Mouse (Mus musculus) neural tube, embryonic 13.5 days (tissue): ENCODE data around the gene Uba1. TPM values are rescaled to one million over a fixed set of nuclear protein-coding genes. Genes with fewer than 3 reads are reported as not detected.
"Not testable (repeated sequence)": the region's sequence is repeated elsewhere in the genome, so short reads cannot be mapped to it uniquely, and the experiment has no call there.

Experiments
- ATAC-seq: fragments of 200-750 bp; cut with Nextera tagmentation; 2 replicates; pipeline ENCODE4 v1.8.0; 2017; ENCODE audit warnings: low read depth, mild to moderate bottlenecking, moderate TSS enrichment, moderate library complexity
- H3K27ac ChIP-seq: fragments of 300-500 bp; sonication (generic); replicated peaks from 2 replicates; pipeline ENCODE4 v1.5.1; 2015; ENCODE audit warnings: moderate library complexity, mild to moderate bottlenecking, inconsistent platforms
- H3K27me3 ChIP-seq: fragments of 300-500 bp; sonication (generic); 2 replicates; pipeline ENCODE4 v1.6.1; 2015; ENCODE audit warnings: mild to moderate bottlenecking, inconsistent platforms
- H3K36me3 ChIP-seq: fragments of 300-500 bp; sonication (generic); 2 replicates; pipeline ENCODE4 v1.6.1; 2015; ENCODE audit warnings: mild to moderate bottlenecking, inconsistent platforms
- H3K4me1 ChIP-seq: fragments of 300-500 bp; sonication (generic); replicated peaks from 2 replicates; pipeline ENCODE4 v1.6.1; 2015; ENCODE audit warnings: inconsistent platforms
- H3K4me2 ChIP-seq: fragments of 300-500 bp; sonication (generic); 2 replicates; pipeline ENCODE4 v1.6.1; 2015; ENCODE audit warnings: inconsistent platforms, mild to moderate bottlenecking, moderate library complexity
- H3K4me3 ChIP-seq: fragments of 300-500 bp; sonication (generic); 2 replicates; pipeline ENCODE4 v1.5.1; 2015; ENCODE audit warnings: mild to moderate bottlenecking, inconsistent platforms
- H3K9ac ChIP-seq: fragments of 300-500 bp; sonication (generic); 2 replicates; pipeline ENCODE4 v1.6.1; 2015; ENCODE audit warnings: moderate library complexity, mild to moderate bottlenecking, inconsistent platforms
- H3K9me3 ChIP-seq: fragments of 300-500 bp; sonication (generic); 2 replicates; pipeline ENCODE4 v1.6.1; 2016; ENCODE audit warnings: inconsistent platforms
- WGBS: fragments of 180-500 bp; shearing (Covaris S2); methylation state at CpG from one replicate; pipeline ENCODE4 v1.1.7; 2015; 5-methylcytosine and 5-hydroxymethylcytosine counted together
- polyA plus RNA-seq: library from polyadenylated mRNA; unstranded; fragments of >200 nt; fragmentation: Nextera tagmentation; extraction: Ambion mirVana; gene quantifications from 2 replicates; pipeline ENCODE4 v1.2.1, GENCODE M21; 2015

Uba1 gene
- polyA plus RNA-seq, 1 experiment from 2014 or later, result 390 TPM

DNA sequence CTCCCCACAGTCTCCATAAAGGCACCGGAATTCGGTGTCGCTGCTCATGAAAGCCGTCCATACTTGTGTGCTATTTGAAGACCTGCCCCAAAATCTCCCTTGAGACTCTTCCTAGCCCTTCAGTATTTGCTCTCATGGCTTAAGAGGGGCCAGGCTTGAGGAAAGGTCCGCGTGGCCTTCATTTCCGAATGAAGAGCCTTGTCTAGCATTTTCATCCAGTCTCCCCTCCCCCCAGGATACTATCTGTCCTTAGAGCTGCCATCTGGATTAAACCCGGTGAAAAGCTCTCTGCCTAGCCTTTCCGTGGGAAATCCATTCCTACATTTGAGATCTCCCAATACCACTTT lies 5.3 kb downstream of the Uba1 start:
- H3K4me3 ChIP-seq, result peak overlapping the region; percentile 65
- peak; percentile 11 for ATAC-seq
- peak overlapping the region; percentile 87 for H3K9ac ChIP-seq
- H3K27me3 ChIP-seq, result no peaks in the 10 kb centered on the region
- H3K36me3 ChIP-seq, result peaks cover 21% of the 10 kb centered on the region
- 15% methylated on average over 9 of the region's 9 CpGs for WGBS
- H3K27ac ChIP-seq, result peak overlapping the region; percentile 93
- no peaks in the 10 kb centered on the region for H3K9me3 ChIP-seq
- H3K4me2 ChIP-seq, result peak overlapping the region; percentile 65
- peaks cover 41% of the 10 kb centered on the region for H3K4me1 ChIP-seq

DNA sequence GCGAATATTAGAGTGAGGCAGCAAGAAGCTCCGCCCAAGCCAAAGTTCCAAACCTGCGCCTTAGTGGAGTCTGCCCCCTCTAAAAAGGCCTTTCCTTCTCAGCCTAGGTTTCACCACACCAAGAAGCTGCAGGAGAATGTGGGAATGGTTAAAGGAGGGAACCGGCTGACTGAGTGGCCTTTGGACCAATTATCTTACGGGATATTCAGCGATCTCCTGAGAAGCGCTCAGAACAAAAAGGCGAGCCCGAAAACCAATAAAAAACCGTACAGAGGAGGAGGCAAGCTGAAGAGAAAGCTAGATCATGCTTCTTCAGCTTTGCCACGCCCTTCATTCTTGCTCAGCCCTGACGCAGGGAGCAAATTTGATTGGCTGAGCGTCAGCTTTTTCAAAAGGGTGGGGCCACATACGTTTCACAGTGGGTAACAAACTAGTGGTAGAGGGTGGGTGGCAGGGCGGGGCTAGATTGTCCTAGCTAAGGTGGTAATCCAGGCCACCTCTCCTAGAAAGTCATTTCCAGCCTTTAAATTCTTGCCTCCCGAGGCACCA lies 29.5 kb downstream of the Uba1 start, which contains the start of gene Cdk16:
Gene Cdk16 (plus strand): TSS at position 436 of the 549 bp plus-strand sequence.
- ATAC-seq, result peak; percentile 94
- Histone ChIP-seq H3K4me1 (peaks cover 23% of the 10 kb centered on the region), H3K27ac (peak within 1 kb of the TSS; percentile 96), H3K36me3 (peaks cover 13% of the 10 kb centered on the region), H3K27me3 (no peaks in the 10 kb centered on the region), H3K9me3 (no peaks in the 10 kb centered on the region), H3K9ac (peak within 1 kb of the TSS; percentile 84), H3K4me2 (peak within 1 kb of the TSS; percentile 67), H3K4me3 (peak within 1 kb of the TSS; percentile 63)
- 19% methylated on average over 16 of the region's 16 CpGs for WGBS

DNA sequence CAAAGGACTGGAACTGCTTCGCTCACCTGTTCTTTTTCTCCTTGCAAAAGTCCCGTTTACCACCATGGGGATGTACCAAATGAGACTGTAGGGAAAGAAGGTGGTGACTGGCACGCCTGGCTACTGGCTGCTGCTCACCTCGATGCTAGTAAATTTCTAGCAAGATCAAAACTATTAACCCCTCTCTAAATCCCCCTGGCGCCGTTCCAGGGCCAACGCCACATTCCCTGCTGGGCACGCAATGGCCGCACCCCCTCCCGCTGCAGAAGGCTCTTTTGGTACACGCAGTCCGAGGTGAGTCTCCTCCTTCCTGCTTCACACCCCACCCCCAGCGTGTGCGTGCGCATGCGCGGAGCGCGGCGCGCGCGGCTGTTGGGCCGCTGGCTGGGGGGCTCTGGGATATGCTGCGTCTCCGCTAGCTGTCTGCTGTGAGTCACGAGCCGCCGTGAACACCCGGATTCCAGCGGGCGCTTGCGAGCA lies 30.0 kb downstream of the Uba1 start:
- Histone ChIP-seq H3K36me3 (peaks cover 11% of the 10 kb centered on the region), H3K4me2 (peak overlapping the region; percentile 67), H3K27ac (peak overlapping the region; percentile 96), H3K4me1 (peaks cover 23% of the 10 kb centered on the region), H3K27me3 (no peaks in the 10 kb centered on the region), H3K9me3 (no peaks in the 10 kb centered on the region), H3K9ac (peak overlapping the region; percentile 84), H3K4me3 (peak overlapping the region; percentile 63)
- peak; percentile 97 for ATAC-seq
- 21% methylated on average over 33 of the region's 33 CpGs for WGBS

DNA sequence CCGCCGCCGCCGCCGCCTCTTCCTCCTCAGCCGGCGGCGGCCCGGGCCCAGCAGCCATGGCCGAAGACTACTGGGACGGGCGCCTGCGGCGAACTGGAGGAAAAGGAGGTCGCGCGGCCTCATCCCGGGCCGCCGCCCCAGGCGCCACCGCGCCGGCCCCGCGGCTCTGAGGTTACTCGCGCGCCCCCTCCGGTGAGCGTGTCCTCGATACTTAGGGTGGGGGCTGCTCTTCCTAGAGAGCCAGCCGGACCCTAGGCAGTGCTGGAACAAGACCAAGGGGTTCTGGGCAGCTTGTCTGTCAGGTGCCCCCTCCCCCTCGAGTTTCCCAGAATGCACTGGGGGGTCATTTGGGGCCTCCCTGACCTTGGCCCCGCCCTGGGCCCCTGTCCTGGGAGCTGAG lies 30.5 kb downstream of the Uba1 start:
- no peaks in the 10 kb centered on the region for H3K27me3 ChIP-seq
- peaks cover 23% of the 10 kb centered on the region for H3K4me1 ChIP-seq
- no peaks in the 10 kb centered on the region for H3K9me3 ChIP-seq
- H3K4me3 ChIP-seq, result peak overlapping the region; percentile 63
- WGBS, result 14% methylated on average over 21 of the region's 35 CpGs
- ATAC-seq, result peak; percentile 52
- H3K36me3 ChIP-seq, result peaks cover 13% of the 10 kb centered on the region
- H3K4me2 ChIP-seq, result peak overlapping the region; percentile 67
- H3K27ac ChIP-seq, result peak overlapping the region; percentile 96
- H3K9ac ChIP-seq, result peak overlapping the region; percentile 84

DNA sequence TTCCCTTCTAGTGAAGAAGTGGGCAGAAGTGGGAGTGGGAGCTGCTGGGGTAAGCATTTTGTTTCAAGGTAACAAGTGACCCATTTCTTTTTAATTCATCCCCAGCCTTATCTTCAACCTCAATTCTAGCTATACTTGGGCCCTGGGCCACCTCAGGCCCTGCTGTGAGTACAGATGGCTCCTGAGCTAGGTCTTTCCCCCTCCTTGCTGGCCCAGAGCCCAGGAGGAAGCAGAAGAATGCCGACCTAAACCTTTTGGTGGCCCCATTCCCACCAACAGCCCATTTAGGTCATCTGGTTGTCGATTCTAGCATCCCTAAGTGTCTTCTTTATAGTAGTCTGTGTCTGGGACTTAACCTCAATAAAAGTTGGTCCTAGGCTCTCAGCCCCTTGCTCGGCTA lies 33.4 kb downstream of the Uba1 start:
- no peaks in the 10 kb centered on the region for H3K9me3 ChIP-seq
- no peak overlapping the region for H3K27ac ChIP-seq
- H3K4me2 ChIP-seq, result no peak overlapping the region
- peaks cover 37% of the 10 kb centered on the region for H3K36me3 ChIP-seq
- no peak overlapping the region for H3K9ac ChIP-seq
- no peaks in the 10 kb centered on the region for H3K27me3 ChIP-seq
- WGBS, result 80% methylated on average over 3 of the region's 3 CpGs
- H3K4me1 ChIP-seq, result peaks cover 21% of the 10 kb centered on the region
- no peak for ATAC-seq
- no peak overlapping the region for H3K4me3 ChIP-seq

DNA sequence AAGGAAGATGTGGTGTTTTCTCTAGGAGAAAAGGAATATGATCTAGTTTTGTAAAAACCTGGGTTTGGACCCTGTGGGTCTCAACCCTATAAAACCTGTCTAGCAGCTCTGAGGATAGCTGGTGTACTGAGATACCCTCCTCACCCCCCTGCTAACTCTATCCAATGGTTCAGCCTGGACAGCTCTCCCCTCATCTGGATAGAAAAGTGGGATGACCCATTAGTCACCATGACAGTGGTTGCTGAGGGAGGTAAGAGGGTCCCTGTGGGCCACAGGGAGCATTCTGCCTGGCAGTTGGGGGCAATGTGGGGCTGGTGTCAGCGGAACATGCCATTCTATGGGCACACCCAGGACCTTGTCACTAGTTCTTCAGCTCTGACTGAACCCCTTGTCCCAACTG lies 34.5 kb downstream of the Uba1 start:
- H3K27ac ChIP-seq, result no peak overlapping the region
- peaks cover 15% of the 10 kb centered on the region for H3K4me1 ChIP-seq
- H3K36me3 ChIP-seq, result peaks cover 47% of the 10 kb centered on the region
- H3K27me3 ChIP-seq, result no peaks in the 10 kb centered on the region
- H3K4me2 ChIP-seq, result no peak overlapping the region
- no peak for ATAC-seq
- WGBS, result 92% methylated on average over 1 of the region's 1 CpGs
- no peaks in the 10 kb centered on the region for H3K9me3 ChIP-seq
- H3K4me3 ChIP-seq, result no peak overlapping the region
- no peak overlapping the region for H3K9ac ChIP-seq

DNA sequence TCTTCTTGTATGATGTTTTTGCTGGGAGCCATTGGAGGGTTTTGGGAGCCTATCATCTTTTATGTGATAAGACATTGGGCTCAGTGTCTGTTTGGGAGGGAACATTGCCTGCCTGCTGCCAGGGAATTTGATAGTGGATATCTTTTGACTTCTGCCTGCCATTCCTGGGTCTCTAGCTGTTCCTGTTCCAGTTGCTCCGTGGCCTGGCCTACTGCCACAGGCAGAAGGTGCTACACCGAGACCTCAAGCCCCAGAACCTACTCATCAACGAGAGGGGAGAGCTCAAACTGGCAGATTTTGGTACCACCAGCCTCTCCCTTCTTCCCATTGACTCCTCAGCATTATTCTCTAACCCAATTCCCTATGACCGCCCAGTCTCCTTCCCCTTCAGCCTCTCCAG lies 37.7 kb downstream of the Uba1 start:
- no peak for ATAC-seq
- 87% methylated on average over 4 of the region's 4 CpGs for WGBS

DNA sequence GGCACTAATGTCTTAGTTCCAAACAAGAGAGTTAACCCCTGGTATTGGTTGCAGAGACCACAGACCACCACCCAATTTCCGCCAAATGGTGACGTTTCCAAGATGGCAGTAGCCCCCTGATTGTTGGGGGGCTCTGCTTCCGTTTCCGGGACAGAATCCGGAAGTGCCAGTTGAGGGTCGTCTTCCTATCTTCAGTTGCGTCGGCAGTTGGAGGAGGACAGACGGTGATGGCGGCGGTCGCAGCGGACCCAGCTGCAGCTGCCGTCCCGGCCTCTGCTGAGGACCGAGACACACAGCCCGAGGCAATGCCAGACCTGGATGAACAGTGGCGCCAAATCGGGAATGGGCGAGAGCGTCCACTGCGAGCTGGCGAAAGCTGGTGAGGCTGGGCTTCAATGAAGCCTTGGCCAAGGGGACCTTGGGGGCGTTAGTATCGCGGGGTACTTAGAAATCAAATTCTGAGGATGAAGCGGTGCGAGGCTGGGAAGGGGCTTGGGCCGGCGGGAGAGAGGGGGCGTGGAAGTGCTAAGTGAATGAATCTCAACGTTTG lies 45.7 kb downstream of the Uba1 start, which contains the start of gene Usp11:
Gene Usp11 (plus strand): TSS at position 166 of the 550 bp plus-strand sequence.
- peak within 1 kb of the TSS; percentile 90 for H3K27ac ChIP-seq
- WGBS, result 18% methylated on average over 32 of the region's 32 CpGs
- H3K27me3 ChIP-seq, result no peaks in the 10 kb centered on the region
- peak within 1 kb of the TSS; percentile 65 for H3K4me3 ChIP-seq
- no peaks in the 10 kb centered on the region for H3K9me3 ChIP-seq
- H3K9ac ChIP-seq, result peak within 1 kb of the TSS; percentile 77
- ATAC-seq, result peak; percentile 89
- H3K4me2 ChIP-seq, result peak within 1 kb of the TSS; percentile 54
- H3K4me1 ChIP-seq, result no peaks in the 10 kb centered on the region
- peaks cover 9% of the 10 kb centered on the region; the same call in 1 of the 2 replicates for H3K36me3 ChIP-seq

More for the DNA sequence above, 37.7 kb downstream of the Uba1 start:
- Histone ChIP-seq H3K27me3 (no peaks in the 10 kb centered on the region), H3K4me1 (peaks cover under 1% of the 10 kb centered on the region; the same call in 1 of the 2 replicates), H3K36me3 (peaks cover 64% of the 10 kb centered on the region), H3K27ac (no peak overlapping the region), H3K4me3 (no peak overlapping the region), H3K9ac (no peak overlapping the region), H3K9me3 (no peaks in the 10 kb centered on the region), H3K4me2 (no peak overlapping the region)

DNA sequence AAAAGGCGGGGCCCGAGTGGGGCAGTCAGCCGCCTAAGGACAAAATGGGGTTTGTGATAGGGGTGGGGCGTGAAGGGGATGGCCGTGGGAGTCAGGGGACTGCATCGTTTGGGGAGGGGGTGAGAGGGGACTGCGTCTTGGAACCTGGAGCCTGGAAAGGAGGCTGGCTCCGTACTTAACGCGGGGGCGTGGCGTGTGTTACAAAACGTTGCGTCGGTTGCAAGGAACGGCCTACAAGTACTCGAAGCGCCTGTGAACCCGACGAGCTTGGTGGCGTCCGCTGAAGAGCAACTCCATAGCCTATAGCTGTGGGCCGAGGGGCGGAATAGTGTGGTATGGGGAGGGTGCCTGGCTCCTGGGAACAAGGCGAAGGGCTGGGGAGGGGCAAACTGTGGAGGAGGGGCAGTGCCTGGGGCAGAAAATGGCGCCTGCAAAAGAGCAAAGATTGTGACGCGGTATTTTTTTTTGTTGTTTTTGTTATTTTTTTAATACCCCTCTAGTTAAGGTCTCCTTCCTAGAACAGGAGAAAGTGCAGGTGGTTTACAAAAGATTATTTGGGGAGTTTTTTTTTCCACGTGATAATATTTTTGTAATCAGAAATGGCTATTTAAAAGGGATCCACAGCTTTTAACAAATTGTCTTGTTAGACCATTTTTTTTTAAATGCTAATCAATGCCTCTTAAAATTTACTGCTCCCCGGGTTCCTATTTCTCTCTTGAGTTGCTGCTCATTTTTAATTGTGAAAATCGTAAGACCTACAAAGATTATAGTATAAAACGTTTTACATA lies 46.4 kb downstream of the Uba1 start:
- H3K9ac ChIP-seq, result peak overlapping the region; percentile 77
- H3K36me3 ChIP-seq, result peaks cover 2% of the 10 kb centered on the region; the same call in 1 of the 2 replicates
- peak overlapping the region; percentile 90 for H3K27ac ChIP-seq
- H3K27me3 ChIP-seq, result no peaks in the 10 kb centered on the region
- no peaks in the 10 kb centered on the region for H3K4me1 ChIP-seq
- H3K9me3 ChIP-seq, result no peaks in the 10 kb centered on the region
- peak; percentile 96 for ATAC-seq
- H3K4me3 ChIP-seq, result peak overlapping the region; percentile 65
- peak overlapping the region; percentile 54 for H3K4me2 ChIP-seq
- WGBS, result 28% methylated on average over 32 of the region's 32 CpGs

DNA sequence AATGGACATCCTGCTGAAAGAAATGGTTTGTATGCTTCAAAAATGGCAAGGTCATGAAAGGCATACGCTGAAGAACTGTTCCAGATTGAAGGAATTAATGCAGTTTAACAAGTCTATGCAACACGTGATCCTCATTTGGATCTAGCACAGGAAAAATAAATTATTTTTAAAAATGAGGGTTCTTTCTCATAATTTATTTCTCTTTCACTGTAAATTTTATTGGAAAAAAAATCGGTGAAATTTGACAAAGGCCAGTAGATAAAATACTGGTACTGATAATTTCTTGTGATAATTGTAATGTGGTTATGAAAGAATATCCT lies 46.9 kb downstream of the Uba1 start:
- Histone ChIP-seq H3K4me1 (no peaks in the 10 kb centered on the region), H3K9ac (peak overlapping the region; percentile 77; the same call in 1 of the 2 replicates), H3K9me3 (no peaks in the 10 kb centered on the region), H3K4me3 (peak overlapping the region; percentile 65), H3K4me2 (peak overlapping the region; percentile 54), H3K36me3 (no peaks in the 10 kb centered on the region), H3K27me3 (no peaks in the 10 kb centered on the region), H3K27ac (peak overlapping the region; percentile 90; the same call in 1 of the 2 replicates)
- no peak for ATAC-seq
- 34% methylated on average over 3 of the region's 3 CpGs for WGBS

DNA sequence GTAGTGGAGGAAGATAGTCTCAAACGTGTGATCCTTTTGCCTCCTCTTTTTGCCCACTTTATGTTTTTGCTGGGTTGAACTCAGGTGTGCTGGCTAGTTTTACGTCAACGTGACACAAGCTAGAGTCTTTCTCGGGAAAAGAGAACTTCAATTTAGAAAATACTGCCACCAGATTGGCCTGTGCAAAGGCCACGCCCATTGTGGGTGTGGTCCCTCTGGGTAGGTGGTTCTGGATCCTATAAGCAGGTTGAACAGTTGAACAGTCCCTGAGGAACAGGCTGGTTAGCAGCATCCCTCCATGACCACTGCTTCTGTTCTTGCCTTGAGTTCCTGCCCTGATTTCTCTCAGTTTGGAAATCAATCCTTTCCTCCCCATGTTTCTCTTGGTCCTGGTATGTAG lies 70.6 kb downstream of the Uba1 start:
- H3K4me3 ChIP-seq, result no peak overlapping the region
- WGBS, result 79% methylated on average over 5 of the region's 5 CpGs
- no peak for ATAC-seq
- no peaks in the 10 kb centered on the region for H3K9me3 ChIP-seq
- no peak overlapping the region for H3K9ac ChIP-seq
- H3K4me2 ChIP-seq, result no peak overlapping the region
- no peaks in the 10 kb centered on the region for H3K27me3 ChIP-seq
- no peaks in the 10 kb centered on the region for H3K4me1 ChIP-seq
- H3K27ac ChIP-seq, result no peak overlapping the region
- no peaks in the 10 kb centered on the region for H3K36me3 ChIP-seq

DNA sequence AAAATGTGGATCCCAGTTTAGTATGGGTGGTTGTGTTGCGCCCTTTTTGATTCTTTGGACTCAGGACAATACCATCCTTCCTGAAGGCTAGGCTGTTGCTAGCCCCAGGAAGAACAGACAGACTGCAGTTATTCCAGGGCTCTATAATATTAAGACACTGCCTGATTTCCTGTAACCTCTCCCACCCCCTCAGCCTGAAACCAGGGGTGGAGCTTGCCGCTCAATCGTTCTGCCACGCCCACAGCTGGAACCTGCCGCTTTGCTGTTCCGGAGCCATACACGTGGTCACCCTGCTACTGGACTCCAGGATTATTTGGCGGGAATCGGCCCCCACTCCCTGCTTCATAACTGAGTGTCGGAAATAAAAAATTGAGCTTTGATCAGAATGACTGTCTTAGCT lies 71.9 kb downstream of the Uba1 start:
- not testable (repeated sequence) for H3K9ac ChIP-seq, ATAC-seq, H3K27ac ChIP-seq, H3K4me1 ChIP-seq, H3K4me3 ChIP-seq, H3K27me3 ChIP-seq, H3K9me3 ChIP-seq, H3K4me2 ChIP-seq, H3K36me3 ChIP-seq
- 44% methylated on average over 10 of the region's 10 CpGs for WGBS
